Mouse (Mus musculus) stomach, postnatal 0 days (tissue): ENCODE data around the gene Med26. TPM values are rescaled to one million over a fixed set of nuclear protein-coding genes. Genes with fewer than 3 reads are reported as not detected.

Experiments used
- ATAC-seq: fragments of 200-750 bp; cut with Nextera tagmentation; 2 replicates; pipeline ENCODE4 v1.8.0; 2017; ENCODE audit not compliant: low FRiP score, low TSS enrichment
- DNase-seq: peaks from one replicate; pipeline ENCODE4 v3.0.0-alpha.2; 2016; ENCODE audit warnings: low spot score
- H3K27ac ChIP-seq: fragments of 300-500 bp; sonication (generic); replicated peaks from 2 replicates; pipeline ENCODE4 v1.5.1; 2014; ENCODE audit warnings: mild to moderate bottlenecking, control low read depth
- H3K27me3 ChIP-seq: fragments of 300-500 bp; sonication (generic); 2 replicates; pipeline ENCODE4 v1.6.1; 2014; ENCODE audit warnings: low read length; ENCODE audit not compliant: control insufficient read depth, insufficient read depth
- H3K36me3 ChIP-seq: fragments of 300-500 bp; sonication (generic); 2 replicates; pipeline ENCODE4 v1.6.1; 2014; ENCODE audit warnings: low read length, mixed read lengths; ENCODE audit not compliant: control insufficient read depth, insufficient read depth
- H3K4me1 ChIP-seq: fragments of 300-500 bp; sonication (generic); replicated peaks from 2 replicates; pipeline ENCODE4 v1.6.1; 2014; ENCODE audit warnings: antibody characterized with exemption; ENCODE audit not compliant: control insufficient read depth, insufficient read depth
- H3K4me2 ChIP-seq: fragments of 300-500 bp; sonication (generic); replicated peaks from 2 replicates; pipeline ENCODE4 v1.6.1; 2014; ENCODE audit warnings: low read depth, mild to moderate bottlenecking, control low read depth, moderate library complexity
- H3K4me3 ChIP-seq: fragments of 300-500 bp; sonication (generic); 2 replicates; pipeline ENCODE4 v1.5.1; 2014; ENCODE audit warnings: low read depth, low read length, control low read depth
- H3K9ac ChIP-seq: fragments of 300-500 bp; sonication (generic); 2 replicates; pipeline ENCODE4 v1.6.1; 2014; ENCODE audit warnings: mild to moderate bottlenecking, low read length, control low read depth, mixed read lengths
- H3K9me3 ChIP-seq: fragments of 300-500 bp; sonication (generic); 2 replicates; pipeline ENCODE4 v1.6.1; 2016; ENCODE audit warnings: low read length; ENCODE audit not compliant: control insufficient read depth
- CTCF ChIP-seq: IDR thresholded peaks from 2 replicates; pipeline ENCODE4 v1.5.1; 2016; ENCODE audit warnings: antibody characterized with exemption, low read depth, mild to moderate bottlenecking, moderate library complexity
- EP300 ChIP-seq: optimal IDR thresholded peaks from 2 replicates; pipeline ENCODE3; 2016; ENCODE audit warnings: antibody characterized with exemption
- WGBS: fragments of 180-500 bp; shearing (Covaris S2); extraction: QIAGEN DNeasy Blood & Tissue Kit; methylation state at CpG from one replicate; pipeline ENCODE4 v1.1.7; 2014; 5-methylcytosine and 5-hydroxymethylcytosine counted together
- polyA plus RNA-seq: library from polyadenylated mRNA; unstranded; fragments of >200 nt; fragmentation: Nextera tagmentation; extraction: Ambion mirVana; gene quantifications from 2 replicates; pipeline ENCODE4 v1.2.1, GENCODE M21; 2015

Med26 gene
- polyA plus RNA-seq, 1 experiment from 2014 or later = 7.1 TPM

DNA sequence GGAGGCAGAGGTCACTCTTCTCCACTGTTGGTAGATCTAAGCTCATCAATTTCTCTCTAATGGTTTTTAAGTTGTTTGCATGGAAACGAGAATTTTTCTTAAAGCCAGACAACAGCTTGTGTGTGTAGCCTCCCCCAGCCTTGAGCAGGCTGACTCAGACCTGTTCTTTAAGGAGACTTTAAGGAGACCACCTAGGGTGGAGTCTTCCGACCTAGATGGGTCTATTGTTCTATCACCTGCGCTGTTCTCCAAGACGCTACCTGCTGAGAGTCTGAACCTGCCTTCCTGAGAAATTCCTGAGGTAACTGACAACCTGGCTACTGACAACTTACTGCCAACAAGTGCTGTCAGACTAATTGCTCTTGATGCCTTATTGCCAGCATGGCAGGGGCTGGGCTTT, 7.7 kb upstream of the Med26 start:
- H3K27ac ChIP-seq = no peak overlapping the region
- TF ChIP-seq EP300 = no peak
- TF ChIP-seq CTCF = no peak
- 48% methylated on average over 4 of the region's 4 CpGs for WGBS
- DNase-seq (no peak), ATAC-seq (no peak)
- no peaks in the 10 kb centered on the region for H3K27me3 ChIP-seq
- no peaks in the 10 kb centered on the region; the same call in 1 of the 2 replicates for H3K36me3 ChIP-seq
- H3K9me3 ChIP-seq = no peaks in the 10 kb centered on the region
- H3K9ac ChIP-seq = no peak overlapping the region
- H3K4me2 ChIP-seq = no peak overlapping the region
- no peak overlapping the region for H3K4me3 ChIP-seq
- no peaks in the 10 kb centered on the region for H3K4me1 ChIP-seq

DNA sequence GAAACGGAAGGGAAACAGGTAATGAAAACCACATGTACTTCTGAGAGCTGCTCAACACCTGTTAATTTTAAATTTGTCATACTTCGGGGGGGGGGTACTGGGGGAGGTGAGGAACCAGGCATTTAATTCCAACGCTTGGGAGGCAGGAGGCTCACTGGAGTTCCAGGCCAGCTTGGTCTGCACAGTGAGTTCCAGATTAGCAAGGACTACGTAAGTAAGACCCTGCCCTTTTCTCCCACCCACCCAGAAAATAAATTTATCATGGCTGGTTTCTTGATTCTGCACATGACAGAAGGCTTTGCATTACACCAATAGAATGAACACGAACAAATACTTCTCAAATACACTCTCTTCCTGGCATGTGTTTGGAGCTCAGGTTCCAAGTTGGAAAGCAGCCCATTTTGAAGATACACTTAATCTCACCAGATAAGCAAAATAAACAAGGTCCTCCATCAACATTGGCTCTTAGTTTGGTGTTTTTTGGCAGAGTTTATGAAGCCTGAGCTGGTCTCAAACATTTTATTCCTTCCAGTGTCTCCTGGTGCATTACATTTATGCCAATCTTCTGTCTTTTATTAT, 1.3 kb upstream of the Med26 start:
- DNase-seq (peak; percentile 35), ATAC-seq (no peak)
- Histone ChIP-seq H3K27me3 (no peaks in the 10 kb centered on the region), H3K4me3 (peak overlapping the region; percentile 90), H3K9me3 (no peaks in the 10 kb centered on the region), H3K4me2 (peak overlapping the region; percentile 99), H3K4me1 (0 out of 2 replicates have a peak, but pooled peaks cover 3% of the 10 kb centered on the region), H3K36me3 (no peaks in the 10 kb centered on the region), H3K9ac (peak overlapping the region; percentile 73), H3K27ac (peak overlapping the region; percentile 91)
- TF ChIP-seq CTCF (no peak), EP300 (peak; percentile 59)
- WGBS = 3% methylated on average over 5 of the region's 5 CpGs

DNA sequence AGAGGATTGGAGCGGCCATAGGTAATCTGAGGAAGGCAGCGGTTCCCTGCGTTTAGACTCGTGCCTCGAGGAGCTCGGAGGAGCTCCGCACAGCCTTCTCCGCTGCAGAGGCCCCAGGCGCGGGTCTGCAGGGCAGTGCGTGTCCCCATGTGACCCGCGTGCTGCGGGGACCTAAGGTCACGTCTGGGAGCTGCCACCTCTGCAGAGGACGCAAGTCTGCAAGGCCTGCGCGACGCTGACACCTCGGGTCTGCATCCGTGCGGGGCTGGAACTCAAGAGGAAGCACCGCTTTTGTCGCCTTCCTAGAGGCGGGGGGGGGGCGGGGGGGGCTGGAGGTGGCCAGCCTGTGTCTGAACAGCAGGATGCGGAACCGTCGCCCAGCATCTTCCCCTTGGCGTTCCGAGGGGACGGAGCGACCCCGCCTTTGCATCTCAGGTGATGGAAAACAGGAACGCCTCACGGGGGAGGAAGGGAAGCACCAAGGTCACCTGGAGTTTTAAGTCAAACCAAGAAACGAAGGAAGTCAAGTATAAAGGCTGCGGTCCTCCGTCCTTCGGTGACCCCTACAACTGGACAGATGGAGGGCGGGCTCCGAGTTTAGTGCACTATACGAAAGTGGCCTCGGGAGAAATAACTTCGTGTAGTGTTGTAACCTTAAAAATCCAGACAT, 709 bp upstream of the Med26 start:
- WGBS = under 1% methylated on average over 45 of the region's 45 CpGs
- H3K27me3 ChIP-seq = no peaks in the 10 kb centered on the region
- no peaks in the 10 kb centered on the region for H3K36me3 ChIP-seq
- H3K9me3 ChIP-seq = no peaks in the 10 kb centered on the region
- H3K4me2 ChIP-seq = peak overlapping the region; percentile 99
- no peak for TF ChIP-seq CTCF
- TF ChIP-seq EP300 = no peak
- 0 out of 2 replicates have a peak, but pooled peaks cover 3% of the 10 kb centered on the region for H3K4me1 ChIP-seq
- H3K27ac ChIP-seq = peak overlapping the region; percentile 91
- peak overlapping the region; percentile 73 for H3K9ac ChIP-seq
- DNase-seq = no peak
- peak overlapping the region; percentile 90 for H3K4me3 ChIP-seq
- ATAC-seq = no peak; the same call in 1 of the 2 replicates

DNA sequence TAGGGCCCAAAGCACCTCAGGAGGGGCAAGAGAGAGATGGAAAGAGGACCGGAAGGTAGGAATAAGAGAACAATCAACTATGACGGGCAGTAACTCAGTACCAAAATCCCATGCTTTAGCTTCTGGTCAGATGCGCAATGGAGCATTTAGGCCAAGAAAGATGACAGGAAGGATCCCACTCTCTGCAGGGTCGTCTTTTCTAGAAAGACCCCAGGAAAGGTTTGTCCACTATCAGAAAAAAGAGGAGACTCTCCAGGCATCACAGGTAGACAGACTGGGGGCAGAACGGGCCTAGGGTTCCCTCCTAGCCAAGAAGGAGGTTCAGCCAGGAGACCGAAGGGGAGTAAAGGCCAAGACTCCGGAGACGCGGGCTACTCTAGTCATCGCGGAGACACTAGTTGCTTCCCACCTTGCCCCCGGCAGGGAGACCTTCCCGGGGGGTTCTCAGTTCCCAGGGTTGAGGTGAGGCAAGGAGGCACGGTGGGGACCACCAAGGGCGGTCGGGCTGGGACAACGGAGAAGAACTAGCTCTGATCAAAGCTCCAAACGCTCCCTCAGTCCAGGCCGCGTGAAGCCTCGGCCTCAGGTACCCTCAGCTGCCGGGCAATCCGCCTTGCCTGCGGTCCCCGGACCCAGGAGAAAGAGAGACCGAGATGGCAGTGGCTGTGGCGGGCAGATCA, 808 bp downstream of the Med26 start:
- Histone ChIP-seq H3K9me3 (no peaks in the 10 kb centered on the region), H3K4me1 (0 out of 2 replicates have a peak, but pooled peaks cover 3% of the 10 kb centered on the region), H3K27ac (peak overlapping the region; percentile 89), H3K36me3 (no peaks in the 10 kb centered on the region), H3K4me3 (peak overlapping the region; percentile 90), H3K9ac (peak overlapping the region; percentile 99), H3K27me3 (no peaks in the 10 kb centered on the region), H3K4me2 (peak overlapping the region; percentile 99)
- no peak for ATAC-seq
- 2% methylated on average over 27 of the region's 27 CpGs for whole genome bisulfite sequencing
- TF ChIP-seq CTCF = no peak
- no peak for TF ChIP-seq EP300
- DNase-seq = peak; percentile 51

DNA sequence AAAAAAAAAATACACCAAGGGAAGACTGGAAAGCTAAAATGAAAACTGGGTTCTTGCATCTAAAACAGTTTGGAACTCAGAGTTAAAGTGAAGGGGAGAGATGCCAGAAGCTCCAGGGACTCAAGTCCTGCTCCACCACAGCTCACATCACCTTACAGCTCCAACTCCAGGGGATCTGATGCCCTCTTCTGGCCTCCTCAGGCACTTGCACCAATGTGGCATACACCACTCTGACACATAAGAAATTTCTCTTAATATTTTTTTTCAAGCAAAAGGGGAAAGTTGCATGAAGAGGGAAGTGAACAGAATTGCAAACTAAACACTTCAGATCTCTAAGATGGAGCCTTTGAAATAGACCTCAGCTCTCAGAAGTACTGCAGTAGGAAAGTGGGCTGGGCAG, 8.8 kb downstream of the Med26 start:
- Histone ChIP-seq H3K27me3 (no peaks in the 10 kb centered on the region), H3K4me3 (no peak overlapping the region), H3K27ac (no peak overlapping the region), H3K9ac (no peak overlapping the region), H3K4me2 (no peak overlapping the region), H3K9me3 (no peaks in the 10 kb centered on the region), H3K36me3 (no peaks in the 10 kb centered on the region), H3K4me1 (no peaks in the 10 kb centered on the region)
- ATAC-seq (no peak), DNase-seq (no peak)
- TF ChIP-seq EP300 = no peak
- TF ChIP-seq CTCF = peak; percentile 57

DNA sequence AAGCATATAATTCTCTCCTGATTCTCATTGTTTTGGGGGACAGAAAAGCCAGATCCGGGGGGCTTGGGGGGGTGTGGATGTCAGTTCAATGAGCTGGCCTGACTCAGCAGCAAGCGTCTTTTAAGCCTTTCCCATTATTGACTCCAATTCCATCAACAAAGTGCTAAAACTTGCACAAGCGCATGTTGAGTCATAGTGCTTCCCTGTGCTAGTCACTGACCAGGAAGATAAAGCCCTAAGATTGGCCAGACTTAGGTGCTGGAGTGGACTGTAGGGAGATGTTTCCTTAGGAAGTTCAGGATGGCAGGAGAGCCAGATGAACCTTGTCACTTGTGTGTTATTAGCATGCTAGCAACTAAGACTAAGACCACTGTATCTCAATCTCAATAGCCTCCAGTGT, 13.2 kb downstream of the Med26 start:
- WGBS = 89% methylated on average over 3 of the region's 3 CpGs

More for the DNA sequence above, 13.2 kb downstream of the Med26 start:
- DNase-seq (no peak), ATAC-seq (peak; percentile 53; the same call in 1 of the 2 replicates)
- Histone ChIP-seq H3K27me3 (no peaks in the 10 kb centered on the region), H3K4me3 (no peak overlapping the region), H3K9ac (no peak overlapping the region), H3K36me3 (no peaks in the 10 kb centered on the region), H3K4me2 (no peak overlapping the region), H3K4me1 (no peaks in the 10 kb centered on the region), H3K27ac (no peak overlapping the region), H3K9me3 (no peaks in the 10 kb centered on the region)
- TF ChIP-seq CTCF = no peak
- no peak for TF ChIP-seq EP300
